Mouse (Mus musculus) megakaryocyte, embryonic 14.5 days (primary cell): ENCODE measurements around the gene B430306N03Rik.
"Not testable (repeated sequence)": the region's sequence is repeated elsewhere in the genome, so short reads cannot be mapped to it uniquely, and the experiment has no call there.

Source experiments
- FLI1 ChIP-seq: IDR thresholded peaks from 2 replicates; pipeline ENCODE4 v1.6.1; 2012; ENCODE audit warnings: low read length, inconsistent platforms, mixed read lengths
- GATA1 ChIP-seq: IDR thresholded peaks from 3 replicates; pipeline ENCODE4 v1.6.1; 2012; ENCODE audit warnings: mixed read lengths, low read length, inconsistent platforms, borderline replicate concordance

DNA sequence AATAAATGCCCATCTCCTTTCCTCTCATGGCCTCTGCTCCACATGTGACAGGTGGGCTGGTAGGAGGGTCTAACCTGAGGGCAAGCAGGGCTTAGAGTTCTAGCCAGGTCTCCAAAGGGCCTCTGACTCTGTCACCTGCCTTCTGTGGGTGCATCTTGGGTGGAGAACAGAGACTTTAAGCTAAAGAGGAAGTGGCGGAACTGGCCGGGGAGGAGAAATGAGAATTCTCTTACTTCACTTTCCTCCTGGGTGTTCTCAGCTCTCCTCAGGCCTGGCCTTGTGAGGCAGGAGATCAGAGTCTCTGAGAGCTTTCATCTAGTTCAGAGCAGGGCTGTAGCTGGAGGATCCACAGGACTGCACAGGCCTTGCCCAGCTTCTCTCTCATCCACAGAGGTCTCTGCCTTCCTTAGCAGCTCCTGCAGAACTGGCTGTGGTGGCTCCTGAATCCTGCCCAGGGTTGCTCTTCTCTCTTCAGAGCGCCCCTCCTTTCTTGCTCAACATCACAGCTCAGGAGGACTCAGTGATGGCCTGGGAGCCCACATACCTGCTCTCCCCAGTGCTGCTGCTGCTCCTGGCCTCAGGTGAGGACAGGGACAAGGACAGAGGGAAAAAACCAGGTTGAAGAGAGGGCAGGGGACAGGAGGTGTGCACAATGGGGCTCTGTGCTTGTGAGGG, at the start of gene B430306N03Rik:
- not testable (repeated sequence) for TF ChIP-seq GATA1, FLI1
